Mouse (Mus musculus): ENCODE data around the gene Atf3. TPM values are rescaled to one million over a fixed set of nuclear protein-coding genes. Genes with fewer than 3 reads are reported as not detected.

Atf3 gene
- polyA plus RNA-seq, 1 experiment = 59.6 TPM

- TF ChIP-seq REST (IDR thresholded peaks at IDR 0.05; ENCODE audit: insufficient read depth, insufficient read length) = no peak
- no peak for TF ChIP-seq POLR2AphosphoS2 (IDR thresholded peaks at IDR 0.05; ENCODE audit: insufficient read length, low read depth)
- no peak for TF ChIP-seq MYOG (IDR thresholded peaks at IDR 0.05; ENCODE audit: control insufficient read depth in 1 of 3, insufficient read depth in 1 of 3, insufficient read length in 2 of 3, low read depth in 2 of 3)
- H3K36me3 ChIP-seq (ENCODE audit: control insufficient read depth, insufficient read depth) = no peaks in the 10 kb centered on the region
- peak overlapping the region; percentile 100 for H3K4me2 ChIP-seq (ENCODE audit: low read depth)
- peaks cover 25% of the 10 kb centered on the region for H3K27me3 ChIP-seq (ENCODE audit: control insufficient read depth, insufficient read depth, insufficient read length)
- H3K79me2 ChIP-seq (ENCODE audit: control insufficient read depth, insufficient read depth) = peaks cover 8% of the 10 kb centered on the region
- no peak overlapping the region for H3ac ChIP-seq (ENCODE audit: control insufficient read depth, insufficient read length)
- H3K4me3 ChIP-seq = no peak overlapping the region
Measured at GRCm38 (mm10) chr1:191186386-191186770, 31.5 kb downstream of the Atf3 start.

GRCm38 (mm10) chr1:191185761-191186385 is 32.0 kb downstream of the Atf3 start:
- Histone ChIP-seq H3K79me2 (ENCODE audit: control insufficient read depth, insufficient read depth) (peaks cover 13% of the 10 kb centered on the region), H3ac (ENCODE audit: control insufficient read depth, insufficient read length) (no peak overlapping the region), H3K27me3 (ENCODE audit: control insufficient read depth, insufficient read depth, insufficient read length) (peaks cover 25% of the 10 kb centered on the region), H3K4me2 (ENCODE audit: low read depth) (peak overlapping the region; percentile 100), H3K4me3 (peak overlapping the region; percentile 98), H3K36me3 (ENCODE audit: control insufficient read depth, insufficient read depth) (no peaks in the 10 kb centered on the region)
- no peak for TF ChIP-seq USF1 (IDR thresholded peaks at IDR 0.05; ENCODE audit: low read depth)
- no peak for TF ChIP-seq MYOG (IDR thresholded peaks at IDR 0.05; ENCODE audit: control insufficient read depth in 1 of 3, insufficient read depth in 1 of 3, insufficient read length in 2 of 3, low read depth in 2 of 3)
- no peak for TF ChIP-seq POLR2AphosphoS2 (IDR thresholded peaks at IDR 0.05; ENCODE audit: insufficient read length, low read depth)
- no peak for TF ChIP-seq E2F4 (IDR thresholded peaks at IDR 0.05; ENCODE audit: insufficient read depth)
- no peak for TF ChIP-seq MYOD1 (IDR thresholded peaks at IDR 0.05; ENCODE audit: control insufficient read depth in 1 of 3, insufficient read length in 2 of 3, low read depth in 2 of 3)
- no peak for TF ChIP-seq SRF (IDR thresholded peaks at IDR 0.05; ENCODE audit: control insufficient read depth, insufficient read length, low read depth)
- TF ChIP-seq MAX (IDR thresholded peaks at IDR 0.05; ENCODE audit: low read depth) = no peak
- no peak for TF ChIP-seq POLR2A (IDR thresholded peaks at IDR 0.05; ENCODE audit: insufficient read length, low read depth)

GRCm38 (mm10) chr1:191184841-191185251 is 33.0 kb downstream of the Atf3 start:
- Histone ChIP-seq H3ac (ENCODE audit: control insufficient read depth, insufficient read length) (no peak overlapping the region), H3K36me3 (ENCODE audit: control insufficient read depth, insufficient read depth) (no peaks in the 10 kb centered on the region), H3K79me2 (ENCODE audit: control insufficient read depth, insufficient read depth) (peaks cover 22% of the 10 kb centered on the region), H3K4me3 (peak overlapping the region; percentile 98), H3K4me2 (ENCODE audit: low read depth) (peak overlapping the region; percentile 100), H3K27me3 (ENCODE audit: control insufficient read depth, insufficient read depth, insufficient read length) (peaks cover 20% of the 10 kb centered on the region)
- TF ChIP-seq TCF3 (IDR thresholded peaks at IDR 0.05; ENCODE audit: insufficient read length, low read depth) = no peak
- TF ChIP-seq POLR2AphosphoS2 (IDR thresholded peaks at IDR 0.05; ENCODE audit: insufficient read length, low read depth) = no peak
- no peak for TF ChIP-seq USF1 (IDR thresholded peaks at IDR 0.05; ENCODE audit: low read depth)
- TF ChIP-seq MYOD1 (IDR thresholded peaks at IDR 0.05; ENCODE audit: control insufficient read depth in 1 of 3, insufficient read length in 2 of 3, low read depth in 2 of 3) = no peak
- TF ChIP-seq SRF (IDR thresholded peaks at IDR 0.05; ENCODE audit: control insufficient read depth, insufficient read length, low read depth) = no peak
- TF ChIP-seq TCF12 (IDR thresholded peaks at IDR 0.05; ENCODE audit: insufficient read depth, poor library complexity, severe bottlenecking) = no peak
- no peak for TF ChIP-seq E2F4 (IDR thresholded peaks at IDR 0.05; ENCODE audit: insufficient read depth)
- no peak for TF ChIP-seq REST (IDR thresholded peaks at IDR 0.05; ENCODE audit: insufficient read depth, insufficient read length)
- no peak for TF ChIP-seq CEBPB (IDR thresholded peaks at IDR 0.05; ENCODE audit: insufficient read depth, poor library complexity, severe bottlenecking)
- TF ChIP-seq POLR2A (IDR thresholded peaks at IDR 0.05; ENCODE audit: insufficient read length, low read depth) = no peak
- TF ChIP-seq MAX (IDR thresholded peaks at IDR 0.05; ENCODE audit: low read depth) = no peak
- TF ChIP-seq MYOG (IDR thresholded peaks at IDR 0.05; ENCODE audit: control insufficient read depth in 1 of 3, insufficient read depth in 1 of 3, insufficient read length in 2 of 3, low read depth in 2 of 3) = no peak

GRCm38 (mm10) chr1:191184066-191184815 is 33.6 kb downstream of the Atf3 start:
- Histone ChIP-seq H3K36me3 (ENCODE audit: control insufficient read depth, insufficient read depth) (no peaks in the 10 kb centered on the region), H3K27me3 (ENCODE audit: control insufficient read depth, insufficient read depth, insufficient read length) (peaks cover 20% of the 10 kb centered on the region), H3ac (ENCODE audit: control insufficient read depth, insufficient read length) (no peak overlapping the region), H3K79me2 (ENCODE audit: control insufficient read depth, insufficient read depth) (peaks cover 28% of the 10 kb centered on the region), H3K4me2 (ENCODE audit: low read depth) (peak overlapping the region; percentile 100), H3K4me3 (peak overlapping the region; percentile 98)
- TF ChIP-seq TCF3 (IDR thresholded peaks at IDR 0.05; ENCODE audit: insufficient read length, low read depth) (no peak), MAX (IDR thresholded peaks at IDR 0.05; ENCODE audit: low read depth) (no peak), POLR2AphosphoS2 (IDR thresholded peaks at IDR 0.05; ENCODE audit: insufficient read length, low read depth) (no peak), POLR2A (IDR thresholded peaks at IDR 0.05; ENCODE audit: insufficient read length, low read depth) (no peak), TCF12 (IDR thresholded peaks at IDR 0.05; ENCODE audit: insufficient read depth, poor library complexity, severe bottlenecking) (no peak), MYOD1 (IDR thresholded peaks at IDR 0.05; ENCODE audit: control insufficient read depth in 1 of 3, insufficient read length in 2 of 3, low read depth in 2 of 3) (no peak), SRF (IDR thresholded peaks at IDR 0.05; ENCODE audit: control insufficient read depth, insufficient read length, low read depth) (no peak), REST (IDR thresholded peaks at IDR 0.05; ENCODE audit: insufficient read depth, insufficient read length) (no peak), CEBPB (IDR thresholded peaks at IDR 0.05; ENCODE audit: insufficient read depth, poor library complexity, severe bottlenecking) (no peak), E2F4 (IDR thresholded peaks at IDR 0.05; ENCODE audit: insufficient read depth) (no peak)
